Mouse (Mus musculus): Measurements from ENCODE around the gene Tdp2. TPM values are rescaled to one million over a fixed set of nuclear protein-coding genes. Genes with fewer than 3 reads are reported as not detected.

Gene Tdp2
- polyA plus RNA-seq, 1 experiment from 2014 or later: 73.7 TPM

DNA sequence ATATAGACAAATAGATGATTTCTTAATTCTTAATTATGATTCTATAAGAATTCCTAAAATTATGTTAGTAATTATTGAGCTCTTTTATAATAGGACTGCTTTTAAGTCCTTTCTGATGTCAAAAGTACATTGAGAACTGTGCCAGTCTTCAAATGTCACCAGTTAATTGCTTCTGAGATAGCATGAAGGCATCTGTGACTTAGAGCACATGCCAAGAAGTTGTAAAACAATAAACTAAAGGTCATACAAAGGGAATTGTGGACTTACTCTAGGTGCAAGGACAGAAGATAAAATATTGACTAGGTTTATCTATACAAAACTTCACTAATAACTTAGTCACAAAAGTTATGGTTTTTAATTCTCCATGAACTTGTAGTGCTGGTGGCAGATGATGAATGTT is 27.6 kb downstream of the Tdp2 start:
- Histone ChIP-seq H3K9me3 (ENCODE audit: control insufficient read depth, low read length) (no peaks in the 10 kb centered on the region), H3K4me3 (ENCODE audit: low read depth, low read length) (no peak overlapping the region), H3K9ac (ENCODE audit: low read length) (no peak overlapping the region), H3K4me2 (ENCODE audit: low read depth, severe bottlenecking) (no peak overlapping the region), H3K4me1 (ENCODE audit: control insufficient read depth, insufficient read depth, low read length) (0 out of 2 replicates have a peak, but pooled peaks cover 2% of the 10 kb centered on the region), H3K27ac (replicated peaks; ENCODE audit: low read depth, low read length) (no peak overlapping the region), H3K27me3 (ENCODE audit: control insufficient read depth, insufficient read depth, low read length) (no peaks in the 10 kb centered on the region), H3K36me3 (ENCODE audit: control insufficient read depth, insufficient read depth, low read length) (no peaks in the 10 kb centered on the region)
- ATAC-seq (ENCODE audit: insufficient number of reproducible peaks, low FRiP score, low TSS enrichment, low read depth) (no peak), DNase-seq (ENCODE audit: low spot score) (no peak)

DNA sequence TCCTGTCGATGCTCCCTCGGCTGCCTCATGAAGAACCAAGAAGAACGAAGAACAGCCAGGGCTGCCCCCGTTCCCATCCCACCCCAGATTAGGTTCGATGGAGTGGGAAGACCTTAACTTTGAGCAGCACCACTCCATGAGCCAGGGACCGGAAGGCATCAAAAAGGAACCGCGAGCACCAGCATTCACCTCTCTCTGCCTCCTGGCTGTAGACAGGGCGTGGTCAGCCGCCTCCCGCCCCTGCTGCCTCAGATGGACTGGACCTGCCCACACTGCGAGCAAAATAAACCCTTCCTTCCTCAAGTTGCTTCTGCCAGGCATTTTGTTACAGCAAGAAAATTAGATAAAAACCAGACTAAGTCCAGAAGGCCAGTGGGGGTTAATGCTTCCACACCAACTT is 29.6 kb downstream of the Tdp2 start:
- no peak overlapping the region for H3K9ac ChIP-seq (ENCODE audit: low read length)
- H3K9me3 ChIP-seq (ENCODE audit: control insufficient read depth, low read length): no peaks in the 10 kb centered on the region
- 53% methylated on average over 12 of the region's 12 CpGs for whole genome bisulfite sequencing
- no peak overlapping the region for H3K4me2 ChIP-seq (ENCODE audit: low read depth, severe bottlenecking)
- H3K27ac ChIP-seq (replicated peaks; ENCODE audit: low read depth, low read length): no peak overlapping the region
- DNase-seq (ENCODE audit: low spot score): no peak
- no peaks in the 10 kb centered on the region for H3K36me3 ChIP-seq (ENCODE audit: control insufficient read depth, insufficient read depth, low read length)
- no peak overlapping the region for H3K4me3 ChIP-seq (ENCODE audit: low read depth, low read length)
- no peaks in the 10 kb centered on the region for H3K27me3 ChIP-seq (ENCODE audit: control insufficient read depth, insufficient read depth, low read length)
- ATAC-seq (ENCODE audit: insufficient number of reproducible peaks, low FRiP score, low TSS enrichment, low read depth): no peak
- 0 out of 2 replicates have a peak, but pooled peaks cover 2% of the 10 kb centered on the region for H3K4me1 ChIP-seq (ENCODE audit: control insufficient read depth, insufficient read depth, low read length)

DNA sequence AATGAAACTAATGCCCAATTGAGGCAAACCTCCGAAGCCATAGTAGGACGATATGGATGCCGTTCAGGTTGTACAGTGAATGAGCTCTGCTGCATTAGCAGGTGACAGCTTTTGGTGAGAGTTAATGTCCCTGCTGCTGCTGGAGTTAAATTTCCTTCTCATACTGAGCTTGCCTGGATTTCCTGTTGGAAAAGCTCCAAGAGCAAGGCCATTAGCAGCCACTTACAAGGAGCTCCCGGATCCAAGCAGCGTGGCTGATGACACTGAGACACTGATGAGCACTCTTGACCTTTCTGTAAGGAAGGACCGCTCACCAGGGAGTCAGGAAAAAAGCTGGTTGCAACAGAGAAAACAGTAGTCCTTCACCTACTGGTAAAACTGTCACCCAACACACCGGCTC is 30.5 kb downstream of the Tdp2 start:
- Histone ChIP-seq H3K27me3 (ENCODE audit: control insufficient read depth, insufficient read depth, low read length) (no peaks in the 10 kb centered on the region), H3K9me3 (ENCODE audit: control insufficient read depth, low read length) (no peaks in the 10 kb centered on the region), H3K4me3 (ENCODE audit: low read depth, low read length) (no peak overlapping the region), H3K36me3 (ENCODE audit: control insufficient read depth, insufficient read depth, low read length) (no peaks in the 10 kb centered on the region), H3K27ac (replicated peaks; ENCODE audit: low read depth, low read length) (no peak overlapping the region), H3K9ac (ENCODE audit: low read length) (no peak overlapping the region), H3K4me2 (ENCODE audit: low read depth, severe bottlenecking) (no peak overlapping the region), H3K4me1 (ENCODE audit: control insufficient read depth, insufficient read depth, low read length) (0 out of 2 replicates have a peak, but pooled peaks cover 2% of the 10 kb centered on the region)
- DNase-seq (ENCODE audit: low spot score) (no peak), ATAC-seq (ENCODE audit: insufficient number of reproducible peaks, low FRiP score, low TSS enrichment, low read depth) (no peak)
- 80% methylated on average over 7 of the region's 7 CpGs for WGBS

DNA sequence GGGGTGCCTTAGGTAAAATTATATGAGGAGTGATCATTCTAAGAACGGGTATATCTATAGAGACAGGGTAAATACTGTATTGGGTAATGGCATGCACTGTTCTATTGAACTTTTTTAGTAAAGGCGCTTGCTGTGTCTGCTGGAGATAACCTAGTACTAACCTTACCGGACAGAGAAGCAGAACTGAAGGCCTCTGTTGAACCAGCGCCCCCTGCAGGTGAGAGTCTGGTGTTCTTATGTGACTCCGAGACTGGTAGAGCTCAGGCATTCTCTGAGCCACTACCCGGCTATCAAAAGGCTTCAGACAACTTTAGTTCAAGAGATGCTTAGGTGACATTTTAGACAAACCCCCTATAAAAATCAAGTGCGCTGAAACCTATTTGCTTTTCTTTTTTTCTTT is 31.0 kb downstream of the Tdp2 start:
- H3K36me3 ChIP-seq (ENCODE audit: control insufficient read depth, insufficient read depth, low read length): no peaks in the 10 kb centered on the region
- no peaks in the 10 kb centered on the region for H3K27me3 ChIP-seq (ENCODE audit: control insufficient read depth, insufficient read depth, low read length)
- ATAC-seq (ENCODE audit: insufficient number of reproducible peaks, low FRiP score, low TSS enrichment, low read depth) (no peak), DNase-seq (ENCODE audit: low spot score) (peak; percentile 49)
- no peak overlapping the region for H3K4me2 ChIP-seq (ENCODE audit: low read depth, severe bottlenecking)
- no peaks in the 10 kb centered on the region for H3K9me3 ChIP-seq (ENCODE audit: control insufficient read depth, low read length)
- H3K9ac ChIP-seq (ENCODE audit: low read length): no peak overlapping the region
- WGBS: 68% methylated on average over 7 of the region's 7 CpGs
- H3K4me1 ChIP-seq (ENCODE audit: control insufficient read depth, insufficient read depth, low read length): 0 out of 2 replicates have a peak, but pooled peaks cover 2% of the 10 kb centered on the region
- no peak overlapping the region for H3K4me3 ChIP-seq (ENCODE audit: low read depth, low read length)
- H3K27ac ChIP-seq (replicated peaks; ENCODE audit: low read depth, low read length): no peak overlapping the region

DNA sequence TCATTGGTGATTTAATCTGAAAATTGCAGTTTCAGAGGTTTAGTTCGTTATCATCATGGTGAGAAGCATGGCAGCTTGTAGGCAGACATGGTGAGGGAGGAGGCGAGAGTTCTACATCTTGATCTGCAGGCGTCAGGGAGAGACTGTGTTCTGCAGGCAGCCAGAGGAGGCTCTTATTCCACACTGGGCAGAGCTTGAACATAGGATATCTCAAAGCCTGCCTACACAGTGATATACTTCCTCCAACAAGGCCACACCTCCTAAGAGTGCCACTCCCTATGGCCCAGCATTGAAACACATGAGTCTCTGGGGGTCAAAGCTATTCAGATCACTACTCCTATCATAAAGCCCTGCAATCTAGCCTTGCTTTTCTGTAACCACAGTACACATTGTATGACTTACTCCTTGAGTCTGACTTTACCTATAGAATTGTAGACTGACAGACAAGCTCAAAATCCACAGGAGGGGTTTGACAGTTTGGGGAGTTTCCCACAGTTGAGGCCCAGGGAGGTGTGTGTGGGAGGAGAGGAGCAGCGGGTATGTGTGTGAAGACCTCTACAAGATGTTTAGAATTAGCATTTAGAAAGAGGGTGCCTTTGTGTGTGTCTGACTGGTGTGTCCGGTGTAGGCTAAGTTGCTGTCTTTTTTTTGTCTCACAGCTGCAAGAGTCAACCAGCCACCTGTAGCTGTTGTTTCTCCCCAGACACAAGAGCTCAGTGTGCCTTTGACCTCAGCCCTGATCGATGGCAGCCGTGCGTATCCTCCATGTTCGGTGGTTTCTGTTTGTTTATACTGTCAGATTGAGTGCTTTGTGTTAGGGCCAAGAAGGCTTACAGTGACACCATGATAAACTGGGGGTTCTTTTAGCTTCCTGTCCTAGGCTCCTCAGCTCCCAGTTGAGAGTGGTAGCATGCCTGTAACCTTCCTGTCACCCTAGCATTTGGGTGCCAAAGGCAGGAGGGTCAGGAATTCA is 35.2 kb downstream of the Tdp2 start:
- DNase-seq (ENCODE audit: low spot score) (no peak), ATAC-seq (ENCODE audit: insufficient number of reproducible peaks, low FRiP score, low TSS enrichment, low read depth) (no peak)
- no peaks in the 10 kb centered on the region for H3K9me3 ChIP-seq (ENCODE audit: control insufficient read depth, low read length)
- H3K27ac ChIP-seq (replicated peaks; ENCODE audit: low read depth, low read length): no peak overlapping the region
- H3K27me3 ChIP-seq (ENCODE audit: control insufficient read depth, insufficient read depth, low read length): no peaks in the 10 kb centered on the region
- H3K4me1 ChIP-seq (ENCODE audit: control insufficient read depth, insufficient read depth, low read length): no peaks in the 10 kb centered on the region
- 84% methylated on average over 9 of the region's 9 CpGs for WGBS
- H3K4me3 ChIP-seq (ENCODE audit: low read depth, low read length): no peak overlapping the region
- H3K4me2 ChIP-seq (ENCODE audit: low read depth, severe bottlenecking): no peak overlapping the region
- H3K36me3 ChIP-seq (ENCODE audit: control insufficient read depth, insufficient read depth, low read length): no peaks in the 10 kb centered on the region
- no peak overlapping the region for H3K9ac ChIP-seq (ENCODE audit: low read length)

DNA sequence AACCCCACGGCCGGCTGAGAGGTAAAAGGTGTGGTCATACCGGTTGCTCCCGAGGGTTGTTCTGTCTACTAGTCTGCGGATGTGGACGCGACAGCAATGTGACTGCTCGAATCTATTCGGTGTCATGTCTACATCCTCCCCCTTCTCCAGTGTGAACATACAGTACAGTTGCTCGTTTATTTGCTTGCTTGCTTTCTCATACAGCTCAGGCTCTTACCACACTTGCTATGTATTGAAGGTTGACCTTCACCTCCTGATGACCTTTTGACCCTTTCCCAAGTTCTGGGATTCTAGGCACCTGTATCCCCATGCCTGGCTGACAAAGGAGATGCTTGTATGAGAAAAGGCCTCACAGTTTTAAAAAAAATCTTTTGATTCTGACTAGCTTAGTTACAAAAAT is 36.3 kb downstream of the Tdp2 start:
- no peak overlapping the region for H3K27ac ChIP-seq (replicated peaks; ENCODE audit: low read depth, low read length)
- whole genome bisulfite sequencing: 89% methylated on average over 10 of the region's 10 CpGs
- no peak for ATAC-seq (ENCODE audit: insufficient number of reproducible peaks, low FRiP score, low TSS enrichment, low read depth)

DNA sequence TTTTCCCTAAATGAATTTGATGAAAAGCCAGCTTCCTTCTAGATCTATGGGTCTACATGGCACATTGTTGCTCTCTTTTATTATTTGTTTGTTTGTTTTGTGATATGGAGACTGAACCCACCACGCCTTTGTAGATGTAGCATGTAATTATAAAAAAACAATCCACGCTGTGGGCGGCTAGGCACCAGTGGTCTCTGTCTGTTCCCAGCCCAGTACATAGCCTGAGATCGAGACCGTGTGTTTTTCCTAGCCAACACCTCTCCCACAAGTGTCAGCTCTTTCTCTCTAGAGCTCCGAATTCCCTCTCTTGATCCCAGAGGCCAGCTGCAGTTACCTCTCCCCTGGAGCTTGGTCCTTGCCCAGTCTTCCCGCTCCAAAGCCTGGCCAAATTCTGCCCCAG is 36.8 kb downstream of the Tdp2 start:
- Histone ChIP-seq H3K4me2 (ENCODE audit: low read depth, severe bottlenecking) (no peak overlapping the region), H3K27ac (replicated peaks; ENCODE audit: low read depth, low read length) (no peak overlapping the region), H3K4me1 (ENCODE audit: control insufficient read depth, insufficient read depth, low read length) (no peaks in the 10 kb centered on the region), H3K9me3 (ENCODE audit: control insufficient read depth, low read length) (no peaks in the 10 kb centered on the region), H3K4me3 (ENCODE audit: low read depth, low read length) (no peak overlapping the region), H3K9ac (ENCODE audit: low read length) (no peak overlapping the region), H3K36me3 (ENCODE audit: control insufficient read depth, insufficient read depth, low read length) (no peaks in the 10 kb centered on the region), H3K27me3 (ENCODE audit: control insufficient read depth, insufficient read depth, low read length) (no peaks in the 10 kb centered on the region)
- ATAC-seq (ENCODE audit: insufficient number of reproducible peaks, low FRiP score, low TSS enrichment, low read depth) (no peak), DNase-seq (ENCODE audit: low spot score) (no peak)
- 90% methylated on average over 7 of the region's 7 CpGs for WGBS

More for the DNA sequence above, 36.3 kb downstream of the Tdp2 start:
- H3K9me3 ChIP-seq (ENCODE audit: control insufficient read depth, low read length): no peaks in the 10 kb centered on the region
- H3K4me2 ChIP-seq (ENCODE audit: low read depth, severe bottlenecking): no peak overlapping the region
- no peaks in the 10 kb centered on the region for H3K4me1 ChIP-seq (ENCODE audit: control insufficient read depth, insufficient read depth, low read length)
- H3K4me3 ChIP-seq (ENCODE audit: low read depth, low read length): no peak overlapping the region
- no peaks in the 10 kb centered on the region for H3K36me3 ChIP-seq (ENCODE audit: control insufficient read depth, insufficient read depth, low read length)
- no peak for DNase-seq (ENCODE audit: low spot score)
- no peak overlapping the region for H3K9ac ChIP-seq (ENCODE audit: low read length)
- H3K27me3 ChIP-seq (ENCODE audit: control insufficient read depth, insufficient read depth, low read length): no peaks in the 10 kb centered on the region

DNA sequence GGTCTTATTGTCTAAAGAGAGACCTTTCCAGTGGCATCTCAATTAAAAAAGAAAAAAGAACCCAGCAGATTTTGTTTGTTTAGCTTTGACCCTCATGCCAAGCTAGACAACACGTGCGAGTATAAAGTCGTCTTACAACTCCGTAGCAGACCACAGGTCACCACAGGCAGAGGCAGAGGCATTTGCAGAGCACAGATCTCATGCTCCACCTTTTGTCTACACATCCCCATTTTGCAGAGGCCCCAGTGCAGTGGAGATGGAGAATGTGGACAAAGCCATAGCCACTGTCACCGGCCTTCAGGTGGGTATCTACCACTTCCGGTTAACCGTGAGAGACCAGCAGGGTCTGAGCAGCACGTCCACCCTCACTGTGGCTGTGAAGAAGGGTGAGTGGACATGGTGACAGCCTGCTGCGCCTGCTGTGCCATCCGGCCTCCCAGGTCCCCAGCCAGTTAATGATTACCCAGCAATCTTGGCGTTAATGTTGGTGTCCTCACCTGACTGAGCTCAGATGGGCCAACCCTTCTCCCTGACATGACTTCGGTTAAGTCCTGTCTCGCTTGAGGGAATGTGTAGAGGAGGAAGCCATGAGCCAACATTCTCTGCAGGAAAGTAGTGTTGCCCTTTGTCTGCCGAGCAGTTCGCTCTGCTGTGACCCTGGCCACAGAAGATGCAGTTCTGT is 48.0 kb downstream of the Tdp2 start:
- Histone ChIP-seq H3K4me1 (ENCODE audit: control insufficient read depth, insufficient read depth, low read length) (no peaks in the 10 kb centered on the region), H3K9me3 (ENCODE audit: control insufficient read depth, low read length) (no peaks in the 10 kb centered on the region), H3K4me2 (ENCODE audit: low read depth, severe bottlenecking) (no peak overlapping the region), H3K27me3 (ENCODE audit: control insufficient read depth, insufficient read depth, low read length) (no peaks in the 10 kb centered on the region), H3K4me3 (ENCODE audit: low read depth, low read length) (no peak overlapping the region), H3K27ac (replicated peaks; ENCODE audit: low read depth, low read length) (no peak overlapping the region), H3K36me3 (ENCODE audit: control insufficient read depth, insufficient read depth, low read length) (no peaks in the 10 kb centered on the region), H3K9ac (ENCODE audit: low read length) (no peak overlapping the region)
- WGBS: 91% methylated on average over 15 of the region's 15 CpGs
- DNase-seq (ENCODE audit: low spot score): no peak
- no peak for ATAC-seq (ENCODE audit: insufficient number of reproducible peaks, low FRiP score, low TSS enrichment, low read depth)
